13 mouse cellular contexts compared by ENCODE assay signal in the genomic region with DNA sequence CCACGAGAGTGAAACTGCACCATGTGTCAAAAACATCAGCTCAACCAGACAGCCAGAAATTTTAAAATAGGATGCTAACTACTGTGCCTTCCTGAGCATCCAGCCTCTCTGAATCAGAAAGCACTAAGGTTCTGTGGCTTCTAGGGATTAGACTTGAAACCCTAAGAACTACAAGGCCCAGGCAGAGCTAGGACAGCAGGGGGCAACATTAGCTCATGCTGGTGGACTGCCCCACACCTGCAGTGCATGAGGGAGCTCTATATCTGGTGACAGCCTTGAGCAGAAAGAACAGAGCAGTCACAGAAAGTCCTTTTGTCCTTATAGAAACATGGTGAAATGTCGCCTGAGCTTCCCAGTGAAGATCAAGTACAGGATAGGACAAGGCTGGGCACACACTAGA.
DNase-seq lines count a peak whose midpoint lies in the region; ATAC-seq and TF ChIP-seq lines count a peak whose summit lies in the region.
"Had no signal": no experiment of that assay in that cellular context is flagged by ENCODE, and none has a peak within 500 bp of the region (broad histone marks: within the 10 kb centered on the region; RNA-seq: fewer than 3 reads in every experiment).

No protein-coding gene starts in this region.

- TF ChIP-seq POLR2A in heart, adult 2 months (IDR thresholded peaks at IDR 0.05; ENCODE audit: insufficient read depth, low read depth, low read length), result no peak

- no peak for TF ChIP-seq EP300 in heart, adult 2 months (IDR thresholded peaks at IDR 0.05; ENCODE audit: insufficient read depth, low read depth, low read length)
- TF ChIP-seq EP300 in liver, postnatal 0 days (IDR thresholded peaks at IDR 0.05; ENCODE audit: low read depth), result no peak

- no peaks in the 10 kb centered on the region for H3K27me3 ChIP-seq in heart, adult 2 months (ENCODE audit: control insufficient read depth, insufficient read depth, low read length)
- no peaks in the 10 kb centered on the region for H3K27me3 ChIP-seq in liver, postnatal 0 days (ENCODE audit: insufficient read depth, low read length)
- H3K27me3 ChIP-seq in liver, embryonic 11.5 days (replicated peaks; ENCODE audit: control insufficient read depth, insufficient read depth, low read length), result no peaks in the 10 kb centered on the region
- no peaks in the 10 kb centered on the region for H3K27me3 ChIP-seq in splenic B cell, adult 2 months (ENCODE audit: control insufficient read depth, insufficient read depth, low read length, poor library complexity, severe bottlenecking)

- ATAC-seq in liver, postnatal 0 days, result no peak
- no peak for ATAC-seq in liver, embryonic 11.5 days (replicated peaks; ENCODE audit: low FRiP score)

- H3K9ac ChIP-seq in heart, adult 2 months (ENCODE audit: low read depth, low read length), result no peak overlapping the region
- H3K9ac ChIP-seq in liver, postnatal 0 days (replicated peaks), result no peak overlapping the region
- H3K9ac ChIP-seq in liver, embryonic 11.5 days (ENCODE audit: low read depth, low read length), result no peak overlapping the region

- no peaks in the 10 kb centered on the region for H3K9me3 ChIP-seq in liver, postnatal 0 days (ENCODE audit: low read length)
- H3K9me3 ChIP-seq in liver, embryonic 11.5 days (ENCODE audit: control insufficient read depth, low read length), result no peaks in the 10 kb centered on the region
- H3K9me3 ChIP-seq: forebrain, embryonic 10.5 days had no signal

- peak; percentile 15; the same call in 1 of the 2 replicates for TF ChIP-seq CTCF in heart, adult 2 months (IDR thresholded peaks at IDR 0.05)
- peak; percentile 43 for TF ChIP-seq CTCF in liver, postnatal 0 days (IDR thresholded peaks at IDR 0.05; ENCODE audit: low read depth)

- intact Hi-C loops in heart, adult 2 months (cut with DNase I), result no loop called here

- H3K79me2 ChIP-seq in heart, adult 2 months (replicated peaks; ENCODE audit: control insufficient read depth, insufficient read depth, low read length), result no peaks in the 10 kb centered on the region

- no peaks in the 10 kb centered on the region for H3K4me1 ChIP-seq in heart, adult 2 months (ENCODE audit: control insufficient read depth, insufficient read depth, low read length)
- H3K4me1 ChIP-seq in liver, postnatal 0 days (ENCODE audit: insufficient read depth), result no peaks in the 10 kb centered on the region
- H3K4me1 ChIP-seq in liver, embryonic 11.5 days (replicated peaks; ENCODE audit: control insufficient read depth, insufficient read depth, low read length), result no peaks in the 10 kb centered on the region
- H3K4me1 ChIP-seq: forebrain, embryonic 10.5 days had no signal

- H3K4me2 ChIP-seq in liver, postnatal 0 days (ENCODE audit: low read depth, low read length), result no peak overlapping the region
- no peak overlapping the region for H3K4me2 ChIP-seq in liver, embryonic 11.5 days

- H3K27ac ChIP-seq in heart, adult 2 months, result no peak overlapping the region
- H3K27ac ChIP-seq in liver, postnatal 0 days (ENCODE audit: low read depth), result no peak overlapping the region
- H3K27ac ChIP-seq in liver, embryonic 11.5 days (ENCODE audit: low read depth, low read length), result no peak overlapping the region
- H3K27ac ChIP-seq: forebrain, embryonic 10.5 days; left cerebral cortex, adult 2 months had no signal

- DNase-seq in heart, adult 2 months, result no peak
- no peak for DNase-seq in heart, adult 11 months
- peak; percentile 18 for DNase-seq in liver, postnatal 0 days
- no peak for DNase-seq in liver, embryonic 11.5 days (ENCODE audit: low spot score)
- peak; percentile 23 for DNase-seq in embryo, embryonic 9.5 days (ENCODE audit: extremely low spot score)
- DNase-seq in splenic B cell, adult 2 months (ENCODE audit: low read depth, low spot score), result peak; percentile 1
- DNase-seq in cerebellum, postnatal 36 days, result no peak
- DNase-seq in urinary bladder, postnatal 14 days (ENCODE audit: low spot score), result no peak
- DNase-seq: cerebellum, adult 11-12 months; gastrocnemius, postnatal 36 days; lung, postnatal 36 days had no signal

- 61% methylated on average over 2 of the region's 2 CpGs for WGBS in heart, adult 2 months
- WGBS in liver, postnatal 0 days (ENCODE audit: insufficient replicate concordance), result 79% methylated on average over 2 of the region's 2 CpGs
- WGBS in liver, embryonic 11.5 days, result 71% methylated on average over 2 of the region's 2 CpGs

- H3K36me3 ChIP-seq in heart, adult 2 months (ENCODE audit: control insufficient read depth, insufficient read depth, low read length), result no peaks in the 10 kb centered on the region
- no peaks in the 10 kb centered on the region for H3K36me3 ChIP-seq in liver, postnatal 0 days (replicated peaks; ENCODE audit: insufficient read depth, low read length)
- H3K36me3 ChIP-seq in liver, embryonic 11.5 days (ENCODE audit: control insufficient read depth, insufficient read depth, low read length), result no peaks in the 10 kb centered on the region
- no peaks in the 10 kb centered on the region for H3K36me3 ChIP-seq in splenic B cell, adult 2 months (ENCODE audit: control insufficient read depth, insufficient read depth, low read length, poor library complexity, severe bottlenecking)
- H3K36me3 ChIP-seq: forebrain, embryonic 10.5 days had no signal

- no peak overlapping the region for H3K4me3 ChIP-seq in heart, adult 2 months
- no peak overlapping the region for H3K4me3 ChIP-seq in liver, postnatal 0 days (ENCODE audit: low read depth, low read length)
- no peak overlapping the region for H3K4me3 ChIP-seq in liver, embryonic 11.5 days (ENCODE audit: low read depth, low read length)
- H3K4me3 ChIP-seq: forebrain, embryonic 10.5 days; left cerebral cortex, adult 2 months had no signal

Comparison
In these comparisons a context has a peak if more than half of its experiments do, and no peak if none do; other contexts are left out.
1. DNase-seq: peak in liver, postnatal 0 days (single experiment), embryo, embryonic 9.5 days (single experiment) and splenic B cell, adult 2 months (single experiment); none in heart, adult 2 months (0 of 2), heart, adult 11 months (single experiment), liver, embryonic 11.5 days (single experiment), cerebellum, postnatal 36 days (0 of 2) and urinary bladder, postnatal 14 days (single experiment).